8 mouse cellular contexts compared by ENCODE assay signal in the genomic region with DNA sequence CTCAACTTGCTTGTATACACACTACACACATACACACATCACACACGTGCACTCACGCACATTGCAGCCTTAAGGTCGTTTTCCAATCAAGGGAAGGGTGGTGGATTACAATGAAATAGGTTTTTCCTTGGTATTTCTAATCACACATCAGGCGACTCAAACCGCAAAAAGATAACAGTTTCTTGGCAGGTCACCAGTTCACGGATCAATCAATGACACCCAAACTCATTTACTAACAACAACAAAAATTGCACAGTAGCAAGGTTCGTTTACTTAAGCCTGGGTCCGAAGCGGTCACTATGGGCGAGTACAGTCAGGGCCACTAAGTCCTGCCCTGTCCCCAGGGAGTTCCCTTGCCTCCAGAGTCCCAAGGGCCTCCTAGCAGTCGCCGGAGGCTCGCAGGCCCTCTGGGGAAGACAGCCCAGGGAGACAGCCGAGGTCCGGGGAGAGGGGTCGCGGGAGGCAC. TPM values are rescaled to one million over a fixed set of nuclear protein-coding genes. Genes with fewer than 3 reads are reported as not detected.
A peak's percentile ranks its signal among the peaks of the same experiment; 100 is the strongest.
DNase-seq lines count a peak whose midpoint lies in the region; ATAC-seq and TF ChIP-seq lines count a peak whose summit lies in the region.

No protein-coding gene starts in this region.

- H3K4me2 ChIP-seq in neural tube, embryonic 11.5 days (ENCODE audit: low read depth), result peak overlapping the region; percentile 73
- peak overlapping the region; percentile 89 for H3K4me2 ChIP-seq in limb, embryonic 14.5 days (replicated peaks; ENCODE audit: low read depth, low read length, severe bottlenecking)

- 0 out of 2 replicates have a peak overlapping the region, but pooled peaks have one; percentile 50 for H3K27ac ChIP-seq in neural tube, embryonic 11.5 days (ENCODE audit: low read depth, low read length)
- peak overlapping the region; percentile 70 for H3K27ac ChIP-seq in limb, embryonic 14.5 days (replicated peaks; ENCODE audit: low read depth, low read length)
- peak overlapping the region; percentile 90 for H3K27ac ChIP-seq in small intestine, adult 2 months (ENCODE audit: insufficient read depth, low read depth, low read length)

- no peak for TF ChIP-seq CTCF in small intestine, adult 2 months (IDR thresholded peaks at IDR 0.05; ENCODE audit: extremely low read depth, insufficient read length, insufficient replicate concordance, low read depth, low read length)

- H3K4me3 ChIP-seq in neural tube, embryonic 11.5 days (ENCODE audit: low read depth, low read length), result peak overlapping the region; percentile 80
- peak overlapping the region; percentile 91 for H3K4me3 ChIP-seq in limb, embryonic 14.5 days (replicated peaks; ENCODE audit: low read length)
- H3K4me3 ChIP-seq in small intestine, adult 2 months (ENCODE audit: low read depth, low read length), result peak overlapping the region; percentile 92

- no peak for DNase-seq in neural tube, embryonic 11.5 days (ENCODE audit: low spot score)
- DNase-seq in neural tube, embryonic 10.5 days (ENCODE audit: extremely low spot score, low spot score), result no peak
- DNase-seq in limb, embryonic 14.5 days (ENCODE audit: low spot score), result no peak
- DNase-seq in layer of hippocampus, postnatal 10 days (ENCODE audit: low spot score in 2 of 2), result no peak
- no peak for DNase-seq in left cerebral cortex, postnatal 4 days
- no peak for DNase-seq in layer of hippocampus, postnatal 36 days

- H3K27me3 ChIP-seq in neural tube, embryonic 11.5 days (ENCODE audit: control insufficient read depth, insufficient read depth, low read length), result no peaks in the 10 kb centered on the region
- no peaks in the 10 kb centered on the region for H3K27me3 ChIP-seq in limb, embryonic 14.5 days (ENCODE audit: control insufficient read depth, insufficient read depth, low read length)
- H3K27me3 ChIP-seq in small intestine, adult 2 months (ENCODE audit: control insufficient read depth, insufficient read depth, low read length), result no peaks in the 10 kb centered on the region

- 2% methylated on average over 17 of the region's 17 CpGs for WGBS in neural tube, embryonic 11.5 days
- WGBS in limb, embryonic 14.5 days, result 5% methylated on average over 17 of the region's 17 CpGs
- WGBS in small intestine, adult 2 months, result 2% methylated on average over 17 of the region's 17 CpGs

- peak overlapping the region; percentile 81 for H3K9ac ChIP-seq in neural tube, embryonic 11.5 days (ENCODE audit: low read length)
- peak overlapping the region; percentile 92 for H3K9ac ChIP-seq in limb, embryonic 14.5 days (ENCODE audit: low read depth, low read length, severe bottlenecking)

- TF ChIP-seq POLR2A in limb, embryonic 14.5 days (IDR thresholded peaks at IDR 0.05; ENCODE audit: borderline replicate concordance, extremely low read depth, insufficient read depth, insufficient read length), result no peak
- TF ChIP-seq POLR2A in small intestine, adult 2 months (IDR thresholded peaks at IDR 0.05; ENCODE audit: low read depth, low read length), result no peak

- no peaks in the 10 kb centered on the region for H3K9me3 ChIP-seq in neural tube, embryonic 11.5 days (ENCODE audit: control insufficient read depth, low read length)
- H3K9me3 ChIP-seq in limb, embryonic 14.5 days (ENCODE audit: control insufficient read depth, low read length), result no peaks in the 10 kb centered on the region

- intact Hi-C loops in left cerebral cortex, postnatal 4 days (cut with DNase I), result no loop called here

- ATAC-seq in neural tube, embryonic 11.5 days (ENCODE audit: insufficient read depth, low FRiP score, low TSS enrichment), result peak; percentile 75
- ATAC-seq in erythroblast, adult 5-6 weeks (replicated peaks; ENCODE audit: low FRiP score, poor library complexity, severe bottlenecking), result peak; percentile 26
- no peak for ATAC-seq in limb, embryonic 14.5 days (ENCODE audit: low FRiP score, low read depth)

- H3K36me3 ChIP-seq in neural tube, embryonic 11.5 days (ENCODE audit: control insufficient read depth, insufficient read depth, low read length), result no peaks in the 10 kb centered on the region
- no peaks in the 10 kb centered on the region; the same call in 1 of the 2 replicates for H3K36me3 ChIP-seq in limb, embryonic 14.5 days (ENCODE audit: control insufficient read depth, insufficient read depth, low read length)
- H3K36me3 ChIP-seq in small intestine, adult 2 months (ENCODE audit: control insufficient read depth, insufficient read depth, low read length), result no peaks in the 10 kb centered on the region

- no peaks in the 10 kb centered on the region for H3K4me1 ChIP-seq in neural tube, embryonic 11.5 days (ENCODE audit: control insufficient read depth, insufficient read depth, low read length)
- H3K4me1 ChIP-seq in limb, embryonic 14.5 days (ENCODE audit: control insufficient read depth, insufficient read depth, low read length), result peaks cover 12% of the 10 kb centered on the region; the same call in 1 of the 2 replicates
- peaks cover 7% of the 10 kb centered on the region; the same call in 1 of the 2 replicates for H3K4me1 ChIP-seq in small intestine, adult 2 months (ENCODE audit: control insufficient read depth, insufficient read depth, insufficient read length, low read length)

RNA-seq across cellular contexts. Expression of a gene that starts 0.5 kb away (rescaled TPM):
- polyA plus RNA-seq in neural tube, embryonic 11.5 days (2014; fragmentation: Nextera tagmentation; extraction: Ambion mirVana), result 33.1 and 37.3 TPM in 2 replicates
- total RNA-seq in erythroblast, adult 5-6 weeks (2015; ENCODE audit: low replicate concordance), result 5.4 and 10.0 TPM in 2 replicates
- 3.6 and 4.0 TPM in 2 replicates for total RNA-seq in erythroblast, adult 5-6 weeks (2017; ENCODE audit: low replicate concordance)
- 34.3 and 34.4 TPM in 2 replicates for polyA plus RNA-seq in limb, embryonic 14.5 days (2012; rRNA removed)
- polyA plus RNA-seq in limb, embryonic 14.5 days (2014; fragmentation: Nextera tagmentation; extraction: Ambion mirVana), result 40.3 and 42.4 TPM in 2 replicates
- 6.3 and 8.3 TPM in 2 replicates for polyA plus RNA-seq in small intestine, adult 2 months (2012; rRNA removed)
- 10 to 100 TPM; 80.5 to 92.4 TPM for total RNA-seq in layer of hippocampus, postnatal 10 days (2021)
- total RNA-seq in left cerebral cortex, postnatal 4 days (2021), result 10 to 100 TPM; 60.0 to 61.0 TPM
- total RNA-seq in layer of hippocampus, postnatal 36 days (2021), result 10 to 100 TPM; 67.3 to 80.3 TPM

Comparison
In these comparisons a context has a peak if more than half of its experiments do, and no peak if none do; other contexts are left out.
1. RNA of a gene that starts 0.5 kb away (total RNA-seq): 80.5 to 92.4 TPM in layer of hippocampus, postnatal 10 days, 67.3 to 80.3 TPM in layer of hippocampus, postnatal 36 days and 60.0 to 61.0 TPM in left cerebral cortex, postnatal 4 days; 3.6 to 10.0 TPM in erythroblast, adult 5-6 weeks; every median in the first group is over 4 times any median in the second.
2. Peak in every context shown above with its lines, with median percentiles within 50 percentile points of each other: H3K27ac ChIP-seq and H3K4me3 ChIP-seq.